Mouse (Mus musculus) C2C12 (cell line): ENCODE results near the gene Zfp456.
"Not testable (repeated sequence)": the region's sequence is repeated elsewhere in the genome, so short reads cannot be mapped to it uniquely, and the experiment has no call there.

Experiments used
- CEBPB ChIP-seq: IDR thresholded peaks from one replicate; pipeline ENCODE4 v1.6.1; 2011; ENCODE audit warnings: low read depth, mild to moderate bottlenecking, control low read depth, moderate library complexity
- CTCF ChIP-seq: IDR thresholded peaks from one replicate; pipeline ENCODE4 v1.5.1; 2011; ENCODE audit not compliant: control insufficient read depth, insufficient read depth, insufficient read length
- FOSL1 ChIP-seq: IDR thresholded peaks from one replicate; pipeline ENCODE4 v1.8.0; 2011; ENCODE audit warnings: mild to moderate bottlenecking, low read length; ENCODE audit not compliant: poor library complexity, insufficient read depth, severe bottlenecking
- MAX ChIP-seq: IDR thresholded peaks from one replicate; pipeline ENCODE4 v1.6.1; 2011; ENCODE audit warnings: mild to moderate bottlenecking, control low read depth
- USF1 ChIP-seq: IDR thresholded peaks from one replicate; pipeline ENCODE4 v1.6.1; 2011; ENCODE audit warnings: low read depth, mild to moderate bottlenecking, control low read depth, moderate library complexity

GRCm38 (mm10) chr13:67422532-67422931 is 46.9 kb upstream of the Zfp456 start:
- TF ChIP-seq CTCF, MAX, USF1, CEBPB, FOSL1: not testable (repeated sequence)
